Mouse (Mus musculus): ENCODE results near the gene Pinlyp. TPM values are rescaled to one million over a fixed set of nuclear protein-coding genes. Genes with fewer than 3 reads are reported as not detected.

Pinlyp gene
- polyA plus RNA-seq, 1 experiment from 2014 or later = 0.19 TPM

DNA sequence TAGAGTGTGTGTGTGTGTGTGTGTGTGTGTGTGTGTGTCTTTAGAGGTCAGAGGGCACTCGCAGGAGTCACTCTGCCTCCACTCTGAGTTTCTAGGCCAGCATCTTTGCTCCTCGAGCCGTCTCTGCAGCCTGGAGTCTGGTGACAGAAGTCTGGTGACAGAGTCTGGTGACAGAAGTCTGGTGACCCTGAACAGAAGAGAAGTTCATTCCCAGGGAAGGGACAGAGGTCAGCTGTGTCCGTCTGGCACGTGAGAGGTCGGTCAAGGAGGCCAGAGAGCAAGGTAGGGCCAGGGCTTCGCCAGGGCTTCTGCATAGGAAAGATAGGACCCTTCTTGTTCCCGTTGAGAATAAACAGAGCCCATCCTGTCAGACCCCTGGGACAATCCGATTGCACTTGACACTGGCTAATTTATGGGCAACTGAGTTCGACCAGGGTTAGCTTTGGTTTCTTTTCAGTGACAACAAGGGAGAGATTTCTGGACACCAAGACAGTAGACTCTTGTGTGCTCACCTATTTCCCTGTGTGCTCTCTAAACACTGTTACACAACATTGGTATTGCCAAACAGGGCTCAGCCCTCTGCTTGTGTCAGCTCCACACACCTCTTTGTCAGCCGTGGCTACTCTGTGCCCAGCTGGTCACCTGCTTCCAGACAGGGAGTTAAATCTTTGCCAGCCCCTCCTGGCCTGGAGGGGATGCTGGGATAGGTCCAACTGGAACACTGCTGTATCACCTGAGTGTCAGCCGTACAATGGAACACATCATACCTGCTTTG is 6.3 kb upstream of the Pinlyp start:
- Histone ChIP-seq H3K4me1 (ENCODE audit: control insufficient read depth, insufficient read depth, low read length) (peaks cover 3% of the 10 kb centered on the region; the same call in 1 of the 2 replicates), H3K36me3 (ENCODE audit: control insufficient read depth, insufficient read depth, low read length) (peaks cover 16% of the 10 kb centered on the region), H3K27me3 (ENCODE audit: control insufficient read depth, insufficient read depth, low read length) (no peaks in the 10 kb centered on the region), H3K27ac (replicated peaks; ENCODE audit: low read depth, low read length) (no peak overlapping the region), H3K4me2 (ENCODE audit: low read depth, severe bottlenecking) (no peak overlapping the region), H3K9ac (ENCODE audit: low read length) (no peak overlapping the region), H3K4me3 (ENCODE audit: low read depth, low read length) (no peak overlapping the region), H3K9me3 (ENCODE audit: control insufficient read depth, low read length) (no peaks in the 10 kb centered on the region)
- ATAC-seq (ENCODE audit: insufficient number of reproducible peaks, low FRiP score, low TSS enrichment, low read depth) = no peak
- DNase-seq (ENCODE audit: low spot score) = no peak
- WGBS = 87% methylated on average over 12 of the region's 12 CpGs

DNA sequence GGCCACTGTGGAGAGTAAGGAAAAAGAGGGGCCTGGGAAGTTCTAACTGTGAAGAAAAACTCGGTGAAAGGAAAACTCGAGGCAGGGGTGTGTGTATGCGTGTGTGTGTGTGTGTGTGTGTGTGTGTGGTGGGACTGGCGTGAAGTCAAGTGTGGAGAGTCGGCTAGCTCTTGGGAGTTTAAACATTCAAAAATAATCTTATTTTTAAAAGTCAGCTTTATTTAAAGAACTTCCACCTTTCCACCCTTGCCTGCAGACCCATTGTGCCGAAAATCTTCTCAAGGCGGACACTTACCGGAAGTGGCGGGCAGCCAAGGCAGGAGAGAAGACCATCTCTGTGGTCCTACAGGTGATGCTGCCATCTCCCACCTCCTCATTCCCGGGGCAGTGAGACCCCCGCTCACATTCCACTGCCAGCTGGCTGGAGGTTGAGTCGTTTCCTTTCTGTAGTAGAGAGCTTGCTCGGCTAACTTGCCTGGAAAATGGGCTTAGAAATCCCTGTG is 1.7 kb upstream of the Pinlyp start:
- Histone ChIP-seq H3K4me3 (ENCODE audit: low read depth, low read length) (peak overlapping the region; percentile 90), H3K9ac (ENCODE audit: low read length) (peak overlapping the region; percentile 77), H3K36me3 (ENCODE audit: control insufficient read depth, insufficient read depth, low read length) (peaks cover 7% of the 10 kb centered on the region), H3K27ac (replicated peaks; ENCODE audit: low read depth, low read length) (no peak overlapping the region), H3K9me3 (ENCODE audit: control insufficient read depth, low read length) (no peaks in the 10 kb centered on the region; the same call in 1 of the 2 replicates), H3K27me3 (ENCODE audit: control insufficient read depth, insufficient read depth, low read length) (no peaks in the 10 kb centered on the region), H3K4me1 (ENCODE audit: control insufficient read depth, insufficient read depth, low read length) (peaks cover 9% of the 10 kb centered on the region), H3K4me2 (ENCODE audit: low read depth, severe bottlenecking) (peak overlapping the region; percentile 70)
- ATAC-seq (ENCODE audit: insufficient number of reproducible peaks, low FRiP score, low TSS enrichment, low read depth) (no peak; the same call in 1 of the 2 replicates), DNase-seq (ENCODE audit: low spot score) (no peak)
- WGBS = 36% methylated on average over 13 of the region's 13 CpGs

DNA sequence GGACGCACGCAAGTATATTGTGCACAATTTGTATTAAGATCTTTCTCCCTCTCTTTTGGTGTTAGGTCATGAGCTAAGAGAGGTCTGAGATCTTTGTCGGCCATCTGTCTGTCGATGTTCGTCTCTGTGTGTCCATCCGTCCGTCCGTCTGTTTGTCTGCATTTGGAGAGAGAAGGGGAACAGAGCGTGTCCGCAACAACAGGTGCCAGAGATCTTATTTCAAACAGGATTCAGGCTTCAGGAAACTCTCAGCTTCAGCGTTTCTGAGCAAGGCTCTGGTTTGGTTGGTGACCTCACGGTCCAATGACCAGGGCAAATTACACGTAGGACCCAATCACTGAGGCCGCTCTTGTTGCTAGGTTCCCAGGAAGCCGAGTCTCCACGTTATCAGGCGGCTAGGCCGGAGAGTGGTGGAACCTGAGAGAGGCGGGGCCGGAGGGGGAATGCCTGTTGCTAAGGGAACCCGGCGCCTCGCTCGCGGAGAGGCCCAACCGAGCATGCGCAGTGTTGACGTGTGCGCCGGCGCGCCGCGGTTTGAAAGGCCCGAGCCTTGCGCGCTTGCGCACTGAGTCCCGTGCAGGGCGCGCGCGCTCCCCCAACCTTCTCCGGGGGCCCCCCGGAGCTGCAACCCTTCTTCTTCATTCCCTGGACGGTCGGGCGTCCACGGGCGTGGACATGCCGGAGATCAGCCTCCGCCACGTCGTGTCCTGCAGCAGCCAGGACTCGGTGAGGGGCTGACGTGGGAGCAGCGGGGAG is 894 bp upstream of the Pinlyp start:
- Histone ChIP-seq H3K9me3 (ENCODE audit: control insufficient read depth, low read length) (no peaks in the 10 kb centered on the region; the same call in 1 of the 2 replicates), H3K4me3 (ENCODE audit: low read depth, low read length) (peak overlapping the region; percentile 90), H3K4me2 (ENCODE audit: low read depth, severe bottlenecking) (peak overlapping the region; percentile 70), H3K27me3 (ENCODE audit: control insufficient read depth, insufficient read depth, low read length) (no peaks in the 10 kb centered on the region), H3K4me1 (ENCODE audit: control insufficient read depth, insufficient read depth, low read length) (peaks cover 9% of the 10 kb centered on the region), H3K9ac (ENCODE audit: low read length) (peak overlapping the region; percentile 77), H3K36me3 (ENCODE audit: control insufficient read depth, insufficient read depth, low read length) (peaks cover 4% of the 10 kb centered on the region), H3K27ac (replicated peaks; ENCODE audit: low read depth, low read length) (0 out of 2 replicates have a peak overlapping the region, but pooled peaks have one; percentile 9)
- ATAC-seq (ENCODE audit: insufficient number of reproducible peaks, low FRiP score, low TSS enrichment, low read depth) (peak; percentile 97), DNase-seq (ENCODE audit: low spot score) (peak; percentile 100)
- WGBS = under 1% methylated on average over 57 of the region's 57 CpGs

DNA sequence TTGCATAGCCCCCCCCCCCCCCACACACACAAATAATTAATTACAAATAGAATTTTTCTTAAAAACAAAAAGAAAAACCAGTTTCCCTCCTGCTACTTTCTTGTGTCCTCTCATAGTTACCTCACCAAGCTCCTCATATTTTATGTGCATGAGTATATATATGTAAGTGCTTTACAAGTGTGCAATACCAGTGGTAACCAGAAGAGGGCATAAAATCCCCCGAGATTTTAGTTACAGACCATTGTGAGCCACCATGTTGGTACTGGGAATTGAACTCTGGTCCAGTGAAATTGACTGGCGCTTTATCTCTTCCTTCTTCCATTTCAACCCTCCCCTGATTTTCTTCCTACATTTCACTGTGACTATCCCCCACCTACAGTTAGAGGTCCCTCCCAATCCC is 1.4 kb downstream of the Pinlyp start:
- ATAC-seq (ENCODE audit: insufficient number of reproducible peaks, low FRiP score, low TSS enrichment, low read depth) (no peak), DNase-seq (ENCODE audit: low spot score) (no peak)
- H3K4me3 ChIP-seq (ENCODE audit: low read depth, low read length) = no peak overlapping the region
- peaks cover 9% of the 10 kb centered on the region for H3K4me1 ChIP-seq (ENCODE audit: control insufficient read depth, insufficient read depth, low read length)
- WGBS = 84% methylated on average over 2 of the region's 2 CpGs
- H3K36me3 ChIP-seq (ENCODE audit: control insufficient read depth, insufficient read depth, low read length) = peaks cover 4% of the 10 kb centered on the region
- no peak overlapping the region for H3K4me2 ChIP-seq (ENCODE audit: low read depth, severe bottlenecking)
- no peaks in the 10 kb centered on the region for H3K27me3 ChIP-seq (ENCODE audit: control insufficient read depth, insufficient read depth, low read length)
- no peak overlapping the region for H3K9ac ChIP-seq (ENCODE audit: low read length)
- no peak overlapping the region for H3K27ac ChIP-seq (replicated peaks; ENCODE audit: low read depth, low read length)
- no peaks in the 10 kb centered on the region; the same call in 1 of the 2 replicates for H3K9me3 ChIP-seq (ENCODE audit: control insufficient read depth, low read length)

- 94% methylated on average over 4 of the region's 4 CpGs for WGBS
- Histone ChIP-seq H3K4me3 (ENCODE audit: low read depth, low read length) (no peak overlapping the region), H3K27me3 (ENCODE audit: control insufficient read depth, insufficient read depth, low read length) (no peaks in the 10 kb centered on the region), H3K27ac (replicated peaks; ENCODE audit: low read depth, low read length) (no peak overlapping the region), H3K9ac (ENCODE audit: low read length) (no peak overlapping the region), H3K4me1 (ENCODE audit: control insufficient read depth, insufficient read depth, low read length) (no peaks in the 10 kb centered on the region), H3K4me2 (ENCODE audit: low read depth, severe bottlenecking) (no peak overlapping the region), H3K36me3 (ENCODE audit: control insufficient read depth, insufficient read depth, low read length) (no peaks in the 10 kb centered on the region), H3K9me3 (ENCODE audit: control insufficient read depth, low read length) (no peaks in the 10 kb centered on the region; the same call in 1 of the 2 replicates)
- ATAC-seq (ENCODE audit: insufficient number of reproducible peaks, low FRiP score, low TSS enrichment, low read depth) (no peak), DNase-seq (ENCODE audit: low spot score) (no peak)
Measured at GRCm38 (mm10) chr7:24539686-24540085, 6.2 kb downstream of the Pinlyp start.

DNA sequence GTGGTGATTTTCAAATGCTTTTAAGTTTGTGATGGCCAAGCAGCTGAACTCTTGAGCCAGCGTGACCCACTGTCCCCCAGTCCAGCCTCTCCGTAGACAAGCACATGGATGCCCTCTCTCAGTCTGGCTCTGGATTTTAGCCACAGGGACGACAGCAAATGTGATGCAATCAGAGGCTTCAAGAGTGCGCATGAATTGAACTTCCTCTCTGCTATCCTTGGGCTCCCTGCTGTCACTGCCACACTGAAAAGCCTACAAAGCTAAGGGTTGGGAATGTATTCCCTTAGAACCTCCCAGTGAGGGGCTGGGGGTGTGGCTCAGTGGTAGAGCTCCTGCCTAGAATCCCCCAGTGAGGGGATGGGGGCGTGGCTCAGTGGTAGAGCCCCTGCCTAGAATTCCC is 7.2 kb downstream of the Pinlyp start:
- Histone ChIP-seq H3K4me3 (ENCODE audit: low read depth, low read length) (no peak overlapping the region), H3K27ac (replicated peaks; ENCODE audit: low read depth, low read length) (no peak overlapping the region), H3K9ac (ENCODE audit: low read length) (no peak overlapping the region), H3K9me3 (ENCODE audit: control insufficient read depth, low read length) (no peaks in the 10 kb centered on the region), H3K4me1 (ENCODE audit: control insufficient read depth, insufficient read depth, low read length) (peaks cover 4% of the 10 kb centered on the region; the same call in 1 of the 2 replicates), H3K36me3 (ENCODE audit: control insufficient read depth, insufficient read depth, low read length) (peaks cover 2% of the 10 kb centered on the region; the same call in 1 of the 2 replicates), H3K27me3 (ENCODE audit: control insufficient read depth, insufficient read depth, low read length) (peaks cover 6% of the 10 kb centered on the region), H3K4me2 (ENCODE audit: low read depth, severe bottlenecking) (no peak overlapping the region)
- WGBS = 84% methylated on average over 5 of the region's 5 CpGs
- no peak for ATAC-seq (ENCODE audit: insufficient number of reproducible peaks, low FRiP score, low TSS enrichment, low read depth)
- DNase-seq (ENCODE audit: low spot score) = no peak

GRCm38 (mm10) chr7:24538154-24538553 is 7.8 kb downstream of the Pinlyp start:
- H3K9me3 ChIP-seq (ENCODE audit: control insufficient read depth, low read length) = no peaks in the 10 kb centered on the region
- 48% methylated on average over 5 of the region's 5 CpGs for WGBS
- H3K4me2 ChIP-seq (ENCODE audit: low read depth, severe bottlenecking) = no peak overlapping the region
- DNase-seq (ENCODE audit: low spot score) (no peak), ATAC-seq (ENCODE audit: insufficient number of reproducible peaks, low FRiP score, low TSS enrichment, low read depth) (no peak)
- H3K27me3 ChIP-seq (ENCODE audit: control insufficient read depth, insufficient read depth, low read length) = peaks cover 11% of the 10 kb centered on the region
- H3K27ac ChIP-seq (replicated peaks; ENCODE audit: low read depth, low read length) = no peak overlapping the region
- peaks cover 4% of the 10 kb centered on the region; the same call in 1 of the 2 replicates for H3K4me1 ChIP-seq (ENCODE audit: control insufficient read depth, insufficient read depth, low read length)
- H3K9ac ChIP-seq (ENCODE audit: low read length) = no peak overlapping the region
- H3K36me3 ChIP-seq (ENCODE audit: control insufficient read depth, insufficient read depth, low read length) = peaks cover 6% of the 10 kb centered on the region
- H3K4me3 ChIP-seq (ENCODE audit: low read depth, low read length) = no peak overlapping the region

DNA sequence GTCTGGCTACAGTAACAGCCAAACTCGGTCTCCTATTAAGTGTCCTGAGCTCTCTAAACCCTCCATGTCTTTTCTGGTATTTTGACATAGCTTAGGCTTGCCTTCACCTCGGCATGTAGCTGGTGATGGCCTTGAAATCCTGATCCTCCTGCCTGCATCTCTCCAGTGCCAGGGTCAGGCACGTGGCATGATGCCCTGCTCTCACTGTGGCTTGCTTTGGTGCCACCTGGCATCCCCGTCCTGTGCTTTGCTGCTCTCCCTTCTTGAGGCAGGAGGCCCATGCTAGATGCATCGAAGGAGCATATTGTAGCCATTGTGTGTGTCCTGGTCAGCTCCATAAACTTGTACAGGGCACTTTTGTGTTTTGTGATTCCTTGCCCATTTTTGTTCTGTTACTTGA is 8.3 kb downstream of the Pinlyp start:
- peaks cover 4% of the 10 kb centered on the region; the same call in 1 of the 2 replicates for H3K4me1 ChIP-seq (ENCODE audit: control insufficient read depth, insufficient read depth, low read length)
- no peak overlapping the region for H3K4me3 ChIP-seq (ENCODE audit: low read depth, low read length)
- H3K4me2 ChIP-seq (ENCODE audit: low read depth, severe bottlenecking) = no peak overlapping the region
- peaks cover 7% of the 10 kb centered on the region for H3K36me3 ChIP-seq (ENCODE audit: control insufficient read depth, insufficient read depth, low read length)
- no peak overlapping the region for H3K9ac ChIP-seq (ENCODE audit: low read length)
- 78% methylated on average over 5 of the region's 5 CpGs for WGBS
- no peak overlapping the region for H3K27ac ChIP-seq (replicated peaks; ENCODE audit: low read depth, low read length)
- H3K27me3 ChIP-seq (ENCODE audit: control insufficient read depth, insufficient read depth, low read length) = peaks cover 13% of the 10 kb centered on the region
- H3K9me3 ChIP-seq (ENCODE audit: control insufficient read depth, low read length) = no peaks in the 10 kb centered on the region
- DNase-seq (ENCODE audit: low spot score) (no peak), ATAC-seq (ENCODE audit: insufficient number of reproducible peaks, low FRiP score, low TSS enrichment, low read depth) (no peak)

All from limb, embryonic 11.5 days (tissue).